Mouse (Mus musculus): ENCODE results near the gene Mtg1. TPM values are rescaled to one million over a fixed set of nuclear protein-coding genes. Genes with fewer than 3 reads are reported as not detected.

The Mtg1 gene
- total RNA-seq, 1 experiment, result 21.0 TPM

- Histone ChIP-seq H3K4me1 (ENCODE audit: control insufficient read depth in 2 of 2, insufficient read depth in 2 of 2, low read length in 2 of 2, poor library complexity in 1 of 2) (no peaks in the 10 kb centered on the region), H3K4me3 (ENCODE audit: insufficient read depth in 1 of 2, low read depth in 1 of 2, low read length in 2 of 2, poor library complexity in 1 of 2, severe bottlenecking in 1 of 2) (no peak overlapping the region), H3K27ac (ENCODE audit: insufficient read depth, low read depth, low read length, poor library complexity, severe bottlenecking) (no peak overlapping the region), H3K9ac (ENCODE audit: insufficient read depth, low read depth, low read length, poor library complexity, severe bottlenecking) (no peak overlapping the region), H3K9me3 (ENCODE audit: control insufficient read depth, insufficient read depth, low read depth, low read length) (no peaks in the 10 kb centered on the region), H3K36me3 (ENCODE audit: control insufficient read depth, insufficient read depth, low read length, poor library complexity, severe bottlenecking) (no peaks in the 10 kb centered on the region; the same call in 1 of the 2 replicates)
- no peak for TF ChIP-seq MAFK (IDR thresholded peaks at IDR 0.05; ENCODE audit: insufficient read depth, low read depth, low read length)
- no peak for TF ChIP-seq CHD2 (IDR thresholded peaks at IDR 0.05; ENCODE audit: low read depth, low read length)
- TF ChIP-seq ZNF384 (IDR thresholded peaks at IDR 0.05; ENCODE audit: low read depth, low read length), result no peak
- no peak for TF ChIP-seq HCFC1 (IDR thresholded peaks at IDR 0.05; ENCODE audit: borderline replicate concordance, insufficient read depth, low read length)
- no peak for TF ChIP-seq ZC3H11A (IDR thresholded peaks at IDR 0.05; ENCODE audit: borderline replicate concordance, low read depth, low read length)
- no peak for DNase-seq (ENCODE audit: low read depth, low spot score)
- in situ Hi-C loops (cut with MboI; ENCODE audit: low sequenced_read_pairs in 2 of 2, unreplicated experiment in 2 of 2), result loop anchor here in 1 of 2 experiments (5.0 kb wide), 1 partner anchor 59 kb away; the partner anchor contains the start of gene Caly
These were observed 4.0 kb downstream of the Mtg1 start for GRCm38 (mm10) chr7:140141350-140141749.

GRCm38 (mm10) chr7:140144550-140144949, 7.2 kb downstream of the Mtg1 start:
- Histone ChIP-seq H3K9me3 (ENCODE audit: control insufficient read depth, insufficient read depth, low read depth, low read length) (no peaks in the 10 kb centered on the region), H3K4me1 (ENCODE audit: control insufficient read depth in 2 of 2, insufficient read depth in 2 of 2, low read length in 2 of 2, poor library complexity in 1 of 2) (no peaks in the 10 kb centered on the region), H3K36me3 (ENCODE audit: control insufficient read depth, insufficient read depth, low read length, poor library complexity, severe bottlenecking) (peaks cover 8% of the 10 kb centered on the region; the same call in 1 of the 2 replicates), H3K27ac (ENCODE audit: insufficient read depth, low read depth, low read length, poor library complexity, severe bottlenecking) (no peak overlapping the region), H3K9ac (ENCODE audit: insufficient read depth, low read depth, low read length, poor library complexity, severe bottlenecking) (no peak overlapping the region), H3K4me3 (ENCODE audit: insufficient read depth in 1 of 2, low read depth in 1 of 2, low read length in 2 of 2, poor library complexity in 1 of 2, severe bottlenecking in 1 of 2) (no peak overlapping the region)
- no peak for TF ChIP-seq CHD2 (IDR thresholded peaks at IDR 0.05; ENCODE audit: low read depth, low read length)
- TF ChIP-seq HCFC1 (IDR thresholded peaks at IDR 0.05; ENCODE audit: borderline replicate concordance, insufficient read depth, low read length), result no peak
- no peak for TF ChIP-seq ZNF384 (IDR thresholded peaks at IDR 0.05; ENCODE audit: low read depth, low read length)
- no peak for TF ChIP-seq ZC3H11A (IDR thresholded peaks at IDR 0.05; ENCODE audit: borderline replicate concordance, low read depth, low read length)
- no peak for TF ChIP-seq MAFK (IDR thresholded peaks at IDR 0.05; ENCODE audit: insufficient read depth, low read depth, low read length)
- in situ Hi-C loops (cut with MboI; ENCODE audit: low sequenced_read_pairs in 2 of 2, unreplicated experiment in 2 of 2), result loop anchor here in 1 of 2 experiments (5.0 kb wide), 1 partner anchor 62 kb away; the partner anchor contains the start of gene Caly
- DNase-seq (ENCODE audit: low read depth, low spot score), result no peak

GRCm38 (mm10) chr7:140153383-140153782, 16.0 kb downstream of the Mtg1 start:
- Histone ChIP-seq H3K36me3 (ENCODE audit: control insufficient read depth, insufficient read depth, low read length, poor library complexity, severe bottlenecking) (peaks cover 8% of the 10 kb centered on the region; the same call in 1 of the 2 replicates), H3K4me3 (ENCODE audit: insufficient read depth in 1 of 2, low read depth in 1 of 2, low read length in 2 of 2, poor library complexity in 1 of 2, severe bottlenecking in 1 of 2) (peak overlapping the region; percentile 58 to 63), H3K4me1 (ENCODE audit: control insufficient read depth in 2 of 2, insufficient read depth in 2 of 2, low read length in 2 of 2, poor library complexity in 1 of 2) (peaks cover 0 to 9% of the 10 kb centered on the region in 2 experiments; a peak in 1 of 4 replicates), H3K27ac (ENCODE audit: insufficient read depth, low read depth, low read length, poor library complexity, severe bottlenecking) (no peak overlapping the region), H3K9me3 (ENCODE audit: control insufficient read depth, insufficient read depth, low read depth, low read length) (no peaks in the 10 kb centered on the region), H3K9ac (ENCODE audit: insufficient read depth, low read depth, low read length, poor library complexity, severe bottlenecking) (peak overlapping the region; percentile 66)
- TF ChIP-seq HCFC1 (IDR thresholded peaks at IDR 0.05; ENCODE audit: borderline replicate concordance, insufficient read depth, low read length) (no peak), MAFK (IDR thresholded peaks at IDR 0.05; ENCODE audit: insufficient read depth, low read depth, low read length) (no peak)
- in situ Hi-C loops (cut with MboI; ENCODE audit: low sequenced_read_pairs in 2 of 2, unreplicated experiment in 2 of 2), result no loop called here
- DNase-seq (ENCODE audit: low read depth, low spot score), result no peak

- Histone ChIP-seq H3K4me1 (ENCODE audit: control insufficient read depth in 2 of 2, insufficient read depth in 2 of 2, low read length in 2 of 2, poor library complexity in 1 of 2) (peaks cover 0 to 9% of the 10 kb centered on the region in 2 experiments; a peak in 1 of 4 replicates), H3K9ac (ENCODE audit: insufficient read depth, low read depth, low read length, poor library complexity, severe bottlenecking) (no peak overlapping the region), H3K27ac (ENCODE audit: insufficient read depth, low read depth, low read length, poor library complexity, severe bottlenecking) (no peak overlapping the region), H3K4me3 (ENCODE audit: insufficient read depth in 1 of 2, low read depth in 1 of 2, low read length in 2 of 2, poor library complexity in 1 of 2, severe bottlenecking in 1 of 2) (peak overlapping the region; percentile 58 to 63; a peak in 3 of 4 replicates), H3K36me3 (ENCODE audit: control insufficient read depth, insufficient read depth, low read length, poor library complexity, severe bottlenecking) (peaks cover 8% of the 10 kb centered on the region; the same call in 1 of the 2 replicates), H3K9me3 (ENCODE audit: control insufficient read depth, insufficient read depth, low read depth, low read length) (no peaks in the 10 kb centered on the region)
- TF ChIP-seq CHD2 (IDR thresholded peaks at IDR 0.05; ENCODE audit: low read depth, low read length) (no peak), ZC3H11A (IDR thresholded peaks at IDR 0.05; ENCODE audit: borderline replicate concordance, low read depth, low read length) (no peak), HCFC1 (IDR thresholded peaks at IDR 0.05; ENCODE audit: borderline replicate concordance, insufficient read depth, low read length) (no peak), MAFK (IDR thresholded peaks at IDR 0.05; ENCODE audit: insufficient read depth, low read depth, low read length) (no peak), ZNF384 (IDR thresholded peaks at IDR 0.05; ENCODE audit: low read depth, low read length) (no peak)
- DNase-seq (ENCODE audit: low read depth, low spot score), result no peak
- in situ Hi-C loops (cut with MboI; ENCODE audit: low sequenced_read_pairs in 2 of 2, unreplicated experiment in 2 of 2), result no loop called here
These were observed 16.5 kb downstream of the Mtg1 start for GRCm38 (mm10) chr7:140153829-140154217.

All from ES-E14 (cell line).